Mouse (Mus musculus) intestine, embryonic 15.5 days (tissue): ENCODE measurements around the gene Metap1. TPM values are rescaled to one million over a fixed set of nuclear protein-coding genes. Genes with fewer than 3 reads are reported as not detected.

Experiments
- ATAC-seq: fragments of 200-750 bp; cut with Nextera tagmentation; 2 replicates; pipeline ENCODE4 v1.8.0; 2017; ENCODE audit warnings: moderate TSS enrichment, moderate library complexity
- H3K27ac ChIP-seq: fragments of 300-500 bp; sonication (generic); 2 replicates; pipeline ENCODE4 v1.5.1; 2015; ENCODE audit warnings: mild to moderate bottlenecking, inconsistent platforms
- H3K27me3 ChIP-seq: fragments of 300-500 bp; sonication (generic); replicated peaks from 2 replicates; pipeline ENCODE4 v1.6.1; 2015; ENCODE audit warnings: inconsistent platforms
- H3K36me3 ChIP-seq: fragments of 300-500 bp; sonication (generic); 2 replicates; pipeline ENCODE4 v1.6.1; 2015; ENCODE audit warnings: inconsistent platforms
- H3K4me1 ChIP-seq: fragments of 300-500 bp; sonication (generic); replicated peaks from 2 replicates; pipeline ENCODE4 v1.6.1; 2015; ENCODE audit warnings: inconsistent platforms
- H3K4me2 ChIP-seq: fragments of 300-500 bp; sonication (generic); replicated peaks from 2 replicates; pipeline ENCODE4 v1.6.1; 2015; ENCODE audit warnings: mild to moderate bottlenecking, inconsistent platforms
- H3K4me3 ChIP-seq: fragments of 300-500 bp; sonication (generic); replicated peaks from 2 replicates; pipeline ENCODE4 v1.5.1; 2015; ENCODE audit warnings: inconsistent platforms
- H3K9ac ChIP-seq: fragments of 300-500 bp; sonication (generic); 2 replicates; pipeline ENCODE4 v1.6.1; 2015; ENCODE audit warnings: inconsistent platforms
- H3K9me3 ChIP-seq: fragments of 300-500 bp; sonication (generic); 2 replicates; pipeline ENCODE4 v1.6.1; 2016; ENCODE audit warnings: inconsistent platforms
- WGBS: fragments of 180-500 bp; shearing (Covaris S2); methylation state at CpG from one replicate; pipeline ENCODE4 v1.1.7; 2015; 5-methylcytosine and 5-hydroxymethylcytosine counted together
- polyA plus RNA-seq: library from polyadenylated mRNA; unstranded; fragments of >200 nt; fragmentation: Nextera tagmentation; extraction: Ambion mirVana; gene quantifications from 2 replicates; pipeline ENCODE4 v1.2.1, GENCODE M21; 2015

Metap1 gene
- polyA plus RNA-seq, 1 experiment from 2014 or later = 48.4 TPM

DNA sequence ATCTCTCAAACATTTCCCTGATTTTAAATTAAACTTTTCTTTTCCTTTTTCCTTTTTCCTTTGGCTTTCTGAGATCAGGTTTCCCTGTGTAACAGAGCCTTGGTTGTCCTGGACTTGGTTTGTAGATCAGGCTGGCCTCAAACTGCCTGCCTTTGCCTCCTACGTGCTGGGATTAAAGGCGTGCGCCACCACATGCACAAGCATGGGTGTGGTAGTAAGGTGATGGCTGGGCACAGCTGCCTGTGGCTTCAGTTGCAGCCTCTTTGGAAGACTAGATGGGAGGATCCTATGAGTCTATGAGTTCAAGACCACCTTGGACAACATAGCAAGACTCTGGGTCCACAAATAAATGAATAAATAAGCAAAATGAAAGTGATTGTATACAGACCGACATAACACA, 34.6 kb upstream of the Metap1 start:
- no peaks in the 10 kb centered on the region for H3K9me3 ChIP-seq
- no peaks in the 10 kb centered on the region for H3K36me3 ChIP-seq
- no peaks in the 10 kb centered on the region for H3K27me3 ChIP-seq
- H3K4me1 ChIP-seq = peaks cover 3% of the 10 kb centered on the region; the same call in 1 of the 2 replicates
- no peak overlapping the region for H3K27ac ChIP-seq
- no peak for ATAC-seq
- WGBS = 88% methylated on average over 4 of the region's 4 CpGs
- H3K9ac ChIP-seq = no peak overlapping the region
- H3K4me3 ChIP-seq = no peak overlapping the region
- H3K4me2 ChIP-seq = no peak overlapping the region

- no peak for ATAC-seq
- no peaks in the 10 kb centered on the region for H3K27me3 ChIP-seq
- WGBS = 73% methylated on average over 6 of the region's 6 CpGs
These were observed 29.9 kb upstream of the Metap1 start for GRCm38 (mm10) chr3:138519218-138519617.

GRCm38 (mm10) chr3:138517881-138518280, 28.6 kb upstream of the Metap1 start:
- Histone ChIP-seq H3K27ac (no peak overlapping the region), H3K27me3 (no peaks in the 10 kb centered on the region), H3K4me3 (no peak overlapping the region), H3K4me2 (no peak overlapping the region), H3K36me3 (no peaks in the 10 kb centered on the region), H3K9ac (no peak overlapping the region), H3K4me1 (no peaks in the 10 kb centered on the region; the same call in 1 of the 2 replicates), H3K9me3 (no peaks in the 10 kb centered on the region)
- 70% methylated on average over 3 of the region's 3 CpGs for WGBS
- no peak for ATAC-seq

More at GRCm38 (mm10) chr3:138519218-138519617, 29.9 kb upstream of the Metap1 start:
- Histone ChIP-seq H3K27ac (no peak overlapping the region), H3K4me1 (no peaks in the 10 kb centered on the region), H3K4me3 (no peak overlapping the region), H3K9me3 (no peaks in the 10 kb centered on the region), H3K9ac (no peak overlapping the region), H3K4me2 (no peak overlapping the region), H3K36me3 (no peaks in the 10 kb centered on the region)

- no peak for ATAC-seq
- H3K9ac ChIP-seq = no peak overlapping the region
- no peaks in the 10 kb centered on the region for H3K36me3 ChIP-seq
- no peaks in the 10 kb centered on the region for H3K9me3 ChIP-seq
- H3K4me3 ChIP-seq = no peak overlapping the region
- H3K4me1 ChIP-seq = no peaks in the 10 kb centered on the region; the same call in 1 of the 2 replicates
- WGBS = 62% methylated on average over 10 of the region's 10 CpGs
- no peaks in the 10 kb centered on the region for H3K27me3 ChIP-seq
- no peak overlapping the region for H3K27ac ChIP-seq
- no peak overlapping the region for H3K4me2 ChIP-seq
These were observed 26.5 kb upstream of the Metap1 start for GRCm38 (mm10) chr3:138515656-138516370.

- H3K36me3 ChIP-seq = no peaks in the 10 kb centered on the region
- H3K9ac ChIP-seq = no peak overlapping the region
- no peaks in the 10 kb centered on the region for H3K9me3 ChIP-seq
- H3K27ac ChIP-seq = no peak overlapping the region
- H3K4me1 ChIP-seq = no peaks in the 10 kb centered on the region; the same call in 1 of the 2 replicates
- H3K27me3 ChIP-seq = no peaks in the 10 kb centered on the region
- 66% methylated on average over 3 of the region's 3 CpGs for WGBS
- no peak overlapping the region for H3K4me2 ChIP-seq
- ATAC-seq = no peak
- H3K4me3 ChIP-seq = no peak overlapping the region
These were observed 25.4 kb upstream of the Metap1 start for GRCm38 (mm10) chr3:138514749-138515148.

DNA sequence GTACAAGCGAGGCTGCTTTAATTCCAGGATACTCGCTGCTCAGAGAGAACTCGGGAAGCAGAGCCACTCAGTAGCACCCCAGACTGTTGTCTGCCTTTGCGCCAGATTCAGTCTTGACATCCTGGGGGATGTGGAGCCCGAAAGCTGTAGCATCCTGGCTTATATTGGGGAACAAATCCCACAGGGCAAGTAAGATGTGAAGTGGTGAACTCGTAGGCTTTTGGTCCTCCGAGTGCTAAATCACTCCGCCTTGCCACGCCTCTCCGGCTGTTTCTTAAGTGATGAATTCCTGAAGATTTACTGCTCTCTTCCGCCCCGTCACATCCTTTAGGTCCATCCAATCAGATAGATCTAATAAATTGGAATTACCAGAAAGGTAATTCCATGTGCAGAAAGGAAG, 23.9 kb upstream of the Metap1 start:
- ATAC-seq = no peak
- Histone ChIP-seq H3K9me3 (no peaks in the 10 kb centered on the region), H3K4me1 (no peaks in the 10 kb centered on the region; the same call in 1 of the 2 replicates), H3K27me3 (no peaks in the 10 kb centered on the region), H3K4me2 (no peak overlapping the region), H3K27ac (no peak overlapping the region), H3K4me3 (no peak overlapping the region), H3K36me3 (no peaks in the 10 kb centered on the region), H3K9ac (no peak overlapping the region)
- WGBS = 47% methylated on average over 12 of the region's 12 CpGs

- Histone ChIP-seq H3K27me3 (no peaks in the 10 kb centered on the region), H3K4me1 (no peaks in the 10 kb centered on the region; the same call in 1 of the 2 replicates), H3K4me2 (no peak overlapping the region), H3K9me3 (no peaks in the 10 kb centered on the region), H3K27ac (no peak overlapping the region), H3K4me3 (no peak overlapping the region), H3K36me3 (no peaks in the 10 kb centered on the region), H3K9ac (no peak overlapping the region)
- peak; percentile 79 for ATAC-seq
- WGBS = 53% methylated on average over 5 of the region's 5 CpGs
These were observed 21.2 kb upstream of the Metap1 start for GRCm38 (mm10) chr3:138510471-138510870.

DNA sequence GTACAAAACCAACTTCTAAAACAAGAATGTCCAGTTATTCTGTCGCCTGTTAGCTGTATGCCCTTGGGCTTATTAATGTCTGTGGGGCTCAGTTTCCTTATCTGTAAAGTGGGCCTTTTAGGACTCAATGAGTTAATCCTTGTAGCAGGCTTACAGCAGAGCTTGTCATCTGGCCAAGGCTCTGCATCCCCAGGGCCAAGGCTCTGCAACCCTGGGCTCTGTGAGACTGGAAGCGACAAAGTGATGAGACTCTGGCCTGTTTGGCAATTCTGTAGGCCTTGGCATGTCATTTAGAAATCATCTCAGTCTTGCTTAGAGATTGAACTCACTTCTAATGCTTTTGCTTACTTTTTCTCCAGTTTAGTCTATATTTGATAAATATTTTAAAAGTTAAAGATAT, 20.3 kb upstream of the Metap1 start:
- Histone ChIP-seq H3K27ac (no peak overlapping the region), H3K4me1 (no peaks in the 10 kb centered on the region; the same call in 1 of the 2 replicates), H3K4me2 (no peak overlapping the region), H3K36me3 (no peaks in the 10 kb centered on the region), H3K27me3 (no peaks in the 10 kb centered on the region), H3K4me3 (no peak overlapping the region), H3K9ac (no peak overlapping the region), H3K9me3 (no peaks in the 10 kb centered on the region)
- ATAC-seq = no peak
- WGBS = 87% methylated on average over 2 of the region's 2 CpGs

- H3K27ac ChIP-seq = no peak overlapping the region
- no peaks in the 10 kb centered on the region for H3K9me3 ChIP-seq
- no peaks in the 10 kb centered on the region for H3K36me3 ChIP-seq
- no peak for ATAC-seq
- H3K27me3 ChIP-seq = no peaks in the 10 kb centered on the region
- H3K4me3 ChIP-seq = no peak overlapping the region
- 49% methylated on average over 6 of the region's 6 CpGs for WGBS
- H3K9ac ChIP-seq = no peak overlapping the region
- no peaks in the 10 kb centered on the region for H3K4me1 ChIP-seq
- no peak overlapping the region for H3K4me2 ChIP-seq
These were observed 17.4 kb upstream of the Metap1 start for GRCm38 (mm10) chr3:138506749-138507148.

- H3K4me2 ChIP-seq = no peak overlapping the region
- H3K4me3 ChIP-seq = no peak overlapping the region
- no peaks in the 10 kb centered on the region for H3K36me3 ChIP-seq
- no peaks in the 10 kb centered on the region for H3K4me1 ChIP-seq
- no peak for ATAC-seq
- no peaks in the 10 kb centered on the region for H3K27me3 ChIP-seq
- H3K9me3 ChIP-seq = no peaks in the 10 kb centered on the region
- H3K27ac ChIP-seq = no peak overlapping the region
- 88% methylated on average over 11 of the region's 11 CpGs for WGBS
- no peak overlapping the region for H3K9ac ChIP-seq
These were observed 14.4 kb upstream of the Metap1 start for GRCm38 (mm10) chr3:138503754-138504153.

- Histone ChIP-seq H3K4me3 (no peak overlapping the region), H3K27ac (no peak overlapping the region), H3K9me3 (no peaks in the 10 kb centered on the region), H3K9ac (no peak overlapping the region), H3K4me2 (no peak overlapping the region), H3K4me1 (no peaks in the 10 kb centered on the region), H3K36me3 (no peaks in the 10 kb centered on the region), H3K27me3 (no peaks in the 10 kb centered on the region)
- no peak for ATAC-seq
- WGBS = 67% methylated on average over 15 of the region's 15 CpGs
These were observed 10.8 kb upstream of the Metap1 start for GRCm38 (mm10) chr3:138499854-138500740.

- no peak overlapping the region for H3K4me3 ChIP-seq
- no peaks in the 10 kb centered on the region for H3K27me3 ChIP-seq
- H3K36me3 ChIP-seq = no peaks in the 10 kb centered on the region
- 65% methylated on average over 4 of the region's 4 CpGs for WGBS
- no peak overlapping the region for H3K9ac ChIP-seq
- no peaks in the 10 kb centered on the region for H3K4me1 ChIP-seq
- H3K27ac ChIP-seq = no peak overlapping the region
- H3K4me2 ChIP-seq = no peak overlapping the region
- H3K9me3 ChIP-seq = no peaks in the 10 kb centered on the region
- no peak for ATAC-seq
These were observed 9.4 kb upstream of the Metap1 start for GRCm38 (mm10) chr3:138498731-138499130.
